15 mouse cellular contexts compared by ENCODE assay signal in the genomic region with DNA sequence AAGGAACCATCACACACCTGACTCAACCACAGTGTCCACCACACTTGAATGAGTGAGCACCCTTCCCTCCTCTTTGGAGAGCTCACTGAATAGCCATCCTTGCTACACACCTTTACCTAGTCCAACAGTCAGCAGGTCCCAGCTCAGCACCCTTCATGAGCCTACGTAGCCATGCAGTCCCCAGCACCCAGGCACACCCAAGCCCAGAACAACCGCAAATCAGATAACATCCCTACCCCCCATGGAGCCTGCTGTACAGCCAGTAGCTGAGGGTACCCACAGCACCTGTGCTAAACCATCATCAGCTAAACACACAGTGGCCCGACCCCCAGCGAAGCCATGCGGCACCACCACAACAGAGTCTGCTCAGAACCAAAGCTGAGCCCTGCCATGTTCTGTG. TPM values are rescaled to one million over a fixed set of nuclear protein-coding genes. Genes with fewer than 3 reads are reported as not detected.
A peak's percentile ranks its signal among the peaks of the same experiment; 100 is the strongest.
DNase-seq lines count a peak whose midpoint lies in the region; ATAC-seq and TF ChIP-seq lines count a peak whose summit lies in the region.
"Had no signal": no experiment of that assay in that cellular context is flagged by ENCODE, and none has a peak within 500 bp of the region (broad histone marks: within the 10 kb centered on the region; RNA-seq: fewer than 3 reads in every experiment).

No protein-coding gene starts in this region.

- no peak for TF ChIP-seq EP300 in liver, embryonic 14.5 days (IDR thresholded peaks at IDR 0.05; ENCODE audit: low read depth)

- DNase-seq in hindbrain, embryonic 10.5 days (ENCODE audit: low spot score) = no peak
- DNase-seq in hindbrain, embryonic 14.5 days (ENCODE audit: low spot score) = no peak
- peak; percentile 61 for DNase-seq in T-cell, adult 2 months (ENCODE audit: low spot score)
- no peak for DNase-seq in liver, embryonic 14.5 days (ENCODE audit: low read depth in 3 of 3, low spot score in 3 of 3)
- DNase-seq in thymus, postnatal 0 days (ENCODE audit: low spot score) = peak; percentile 78
- no peak for DNase-seq in kidney, postnatal 36 days
- DNase-seq: midbrain, embryonic 14.5 days; right cerebral cortex, postnatal 25 days had no signal

- 0 out of 2 replicates have a peak, but pooled peaks have one; percentile 1 for TF ChIP-seq CTCF in liver, embryonic 14.5 days (IDR thresholded peaks at IDR 0.05; ENCODE audit: low read depth)

- H3K36me3 ChIP-seq in hindbrain, embryonic 10.5 days = no peaks in the 10 kb centered on the region
- no peaks in the 10 kb centered on the region for H3K36me3 ChIP-seq in hindbrain, embryonic 14.5 days (replicated peaks; ENCODE audit: control insufficient read depth, insufficient read depth)
- H3K36me3 ChIP-seq in liver, embryonic 14.5 days (replicated peaks; ENCODE audit: control insufficient read depth, insufficient read depth, low read depth) = no peaks in the 10 kb centered on the region
- no peaks in the 10 kb centered on the region for H3K36me3 ChIP-seq in midbrain, embryonic 16.5 days (ENCODE audit: control insufficient read depth, insufficient read depth, low read length)
- H3K36me3 ChIP-seq: forebrain, embryonic 10.5 days; heart, embryonic 13.5 days had no signal

- H3K4me3 ChIP-seq in hindbrain, embryonic 10.5 days = no peak overlapping the region
- no peak overlapping the region for H3K4me3 ChIP-seq in hindbrain, embryonic 14.5 days (replicated peaks; ENCODE audit: low read length)
- no peak overlapping the region for H3K4me3 ChIP-seq in liver, embryonic 14.5 days (ENCODE audit: insufficient read depth in 1 of 2, low read depth in 2 of 2, low read length in 2 of 2)
- H3K4me3 ChIP-seq in midbrain, embryonic 16.5 days (ENCODE audit: low read depth, low read length) = no peak overlapping the region
- H3K4me3 ChIP-seq: forebrain, embryonic 10.5 days; heart, embryonic 13.5 days had no signal

- 96% methylated on average over 5 of the region's 5 CpGs for WGBS in hindbrain, embryonic 10.5 days
- WGBS in hindbrain, embryonic 14.5 days = 94% methylated on average over 5 of the region's 5 CpGs
- 51% methylated on average over 5 of the region's 5 CpGs for WGBS in liver, embryonic 14.5 days (ENCODE audit: insufficient replicate concordance)
- 90% methylated on average over 5 of the region's 5 CpGs for WGBS in midbrain, embryonic 16.5 days

- 0 out of 2 replicates have a peak overlapping the region, but pooled peaks have one; percentile 8 for H3K27ac ChIP-seq in hindbrain, embryonic 10.5 days
- H3K27ac ChIP-seq in hindbrain, embryonic 14.5 days = no peak overlapping the region
- H3K27ac ChIP-seq in liver, embryonic 14.5 days = peak overlapping the region; percentile 92
- H3K27ac ChIP-seq in midbrain, embryonic 16.5 days (ENCODE audit: low read length) = no peak overlapping the region
- H3K27ac ChIP-seq: forebrain, embryonic 10.5 days; heart, embryonic 13.5 days had no signal

- no peaks in the 10 kb centered on the region for H3K27me3 ChIP-seq in hindbrain, embryonic 10.5 days (ENCODE audit: insufficient read depth, poor library complexity, severe bottlenecking)
- H3K27me3 ChIP-seq in hindbrain, embryonic 14.5 days (ENCODE audit: control insufficient read depth, insufficient read depth, low read length) = no peaks in the 10 kb centered on the region
- H3K27me3 ChIP-seq in liver, embryonic 14.5 days (ENCODE audit: control insufficient read depth, insufficient read depth, low read length) = no peaks in the 10 kb centered on the region
- H3K27me3 ChIP-seq in midbrain, embryonic 16.5 days (ENCODE audit: control insufficient read depth, insufficient read depth, low read depth, low read length) = no peaks in the 10 kb centered on the region
- H3K27me3 ChIP-seq: heart, embryonic 13.5 days; Patski had no signal

- no peaks in the 10 kb centered on the region for H3K9me3 ChIP-seq in hindbrain, embryonic 10.5 days
- H3K9me3 ChIP-seq in hindbrain, embryonic 14.5 days (ENCODE audit: control insufficient read depth, low read length) = no peaks in the 10 kb centered on the region
- H3K9me3 ChIP-seq in liver, embryonic 14.5 days (ENCODE audit: control insufficient read depth, low read length) = no peaks in the 10 kb centered on the region
- H3K9me3 ChIP-seq in midbrain, embryonic 16.5 days (replicated peaks; ENCODE audit: control insufficient read depth, low read length, poor library complexity, severe bottlenecking) = no peaks in the 10 kb centered on the region
- H3K9me3 ChIP-seq: forebrain, embryonic 10.5 days; heart, embryonic 13.5 days had no signal

- ATAC-seq in hindbrain, embryonic 14.5 days (ENCODE audit: low FRiP score) = no peak
- ATAC-seq in liver, embryonic 14.5 days (ENCODE audit: insufficient read depth) = peak; percentile 75
- ATAC-seq in midbrain, embryonic 16.5 days = no peak
- no peak for ATAC-seq in cerebellum, adult (ENCODE audit: insufficient number of reproducible peaks, low FRiP score, low TSS enrichment)
- ATAC-seq: Patski had no signal

- H3K9ac ChIP-seq in hindbrain, embryonic 14.5 days = no peak overlapping the region
- peak overlapping the region; percentile 67 for H3K9ac ChIP-seq in liver, embryonic 14.5 days (replicated peaks)
- H3K9ac ChIP-seq in midbrain, embryonic 16.5 days (ENCODE audit: low read depth, low read length) = no peak overlapping the region
- H3K9ac ChIP-seq: heart, embryonic 13.5 days had no signal

- H3K4me2 ChIP-seq in hindbrain, embryonic 14.5 days (replicated peaks) = no peak overlapping the region
- peak overlapping the region; percentile 31 for H3K4me2 ChIP-seq in liver, embryonic 14.5 days (ENCODE audit: low read depth)
- H3K4me2 ChIP-seq in midbrain, embryonic 16.5 days (ENCODE audit: low read length) = no peak overlapping the region
- H3K4me2 ChIP-seq: heart, embryonic 13.5 days had no signal

- no peaks in the 10 kb centered on the region for H3K4me1 ChIP-seq in hindbrain, embryonic 10.5 days (replicated peaks)
- no peaks in the 10 kb centered on the region for H3K4me1 ChIP-seq in hindbrain, embryonic 14.5 days (replicated peaks; ENCODE audit: control insufficient read depth, insufficient read depth, low read length)
- peaks cover 43 to 75% of the 10 kb centered on the region in 2 experiments for H3K4me1 ChIP-seq in liver, embryonic 14.5 days (replicated peaks; ENCODE audit: control insufficient read depth in 2 of 2, insufficient read depth in 2 of 2, low read length in 1 of 2)
- H3K4me1 ChIP-seq in midbrain, embryonic 16.5 days (ENCODE audit: control insufficient read depth, insufficient read depth, low read length) = no peaks in the 10 kb centered on the region

RNA-seq across cellular contexts. Expression of gene Ifnar1, which starts 37.0 kb away (rescaled TPM):
- polyA plus RNA-seq in hindbrain, embryonic 10.5 days (2016; fragmentation: Nextera tagmentation; extraction: Ambion mirVana) = 49.8 and 50.5 TPM in 2 replicates
- polyA plus RNA-seq in hindbrain, embryonic 14.5 days (2014; fragmentation: Nextera tagmentation; extraction: Ambion mirVana) = 47.1 and 48.8 TPM in 2 replicates
- polyA plus RNA-seq in liver, embryonic 14.5 days (2012; rRNA removed) = 9.3 and 11.6 TPM in 2 replicates
- 15.4 and 16.2 TPM in 2 replicates for polyA plus RNA-seq in liver, embryonic 14.5 days (2014; fragmentation: Nextera tagmentation; extraction: Ambion mirVana)
- polyA plus RNA-seq in thymus, postnatal 0 days (2015; fragmentation: Nextera tagmentation; extraction: Ambion mirVana) = 30.2 and 40.9 TPM in 2 replicates
- polyA plus RNA-seq in midbrain, embryonic 16.5 days (2015; fragmentation: Nextera tagmentation; extraction: Ambion mirVana) = 48.0 and 51.7 TPM in 2 replicates

RNA-seq across cellular contexts. Expression of gene Il10rb, which starts 42.1 kb away (rescaled TPM):
- polyA plus RNA-seq in hindbrain, embryonic 10.5 days (2016; fragmentation: Nextera tagmentation; extraction: Ambion mirVana) = 7.1 and 8.6 TPM in 2 replicates
- 13.0 and 13.4 TPM in 2 replicates for polyA plus RNA-seq in hindbrain, embryonic 14.5 days (2014; fragmentation: Nextera tagmentation; extraction: Ambion mirVana)
- 12.4 and 12.7 TPM in 2 replicates for polyA plus RNA-seq in liver, embryonic 14.5 days (2012; rRNA removed)
- 24.9 and 28.7 TPM in 2 replicates for polyA plus RNA-seq in liver, embryonic 14.5 days (2014; fragmentation: Nextera tagmentation; extraction: Ambion mirVana)
- polyA plus RNA-seq in thymus, postnatal 0 days (2015; fragmentation: Nextera tagmentation; extraction: Ambion mirVana) = 42.7 and 44.1 TPM in 2 replicates
- polyA plus RNA-seq in midbrain, embryonic 16.5 days (2015; fragmentation: Nextera tagmentation; extraction: Ambion mirVana) = 10.4 and 11.1 TPM in 2 replicates

RNA-seq across cellular contexts. Expression of gene Gm21970, which starts 56.6 kb away (rescaled TPM):
- not detected in 2 replicates for polyA plus RNA-seq in hindbrain, embryonic 10.5 days (2016; fragmentation: Nextera tagmentation; extraction: Ambion mirVana)
- polyA plus RNA-seq in hindbrain, embryonic 14.5 days (2014; fragmentation: Nextera tagmentation; extraction: Ambion mirVana) = not detected in 2 replicates
- 0.04 and 0.14 TPM in 2 replicates for polyA plus RNA-seq in liver, embryonic 14.5 days (2012; rRNA removed)
- 0.67 TPM in 1 of 2 replicates, not detected in the other for polyA plus RNA-seq in liver, embryonic 14.5 days (2014; fragmentation: Nextera tagmentation; extraction: Ambion mirVana)
- polyA plus RNA-seq in thymus, postnatal 0 days (2015; fragmentation: Nextera tagmentation; extraction: Ambion mirVana) = not detected in 2 replicates
- not detected in 2 replicates for polyA plus RNA-seq in midbrain, embryonic 16.5 days (2015; fragmentation: Nextera tagmentation; extraction: Ambion mirVana)
- polyA plus RNA-seq: C2C12; forebrain, embryonic 10.5 days; heart, embryonic 13.5 days; midbrain, embryonic 14.5 days; stomach, embryonic 16.5 days had no signal

Comparison
In these comparisons a context has a peak if more than half of its experiments do, and no peak if none do; other contexts are left out.
1. H3K27ac ChIP-seq: peak in hindbrain, embryonic 10.5 days (single experiment) and liver, embryonic 14.5 days (single experiment); none in hindbrain, embryonic 14.5 days (single experiment) and midbrain, embryonic 16.5 days (single experiment).
2. DNase-seq: peak in T-cell, adult 2 months (single experiment) and thymus, postnatal 0 days (single experiment); none in hindbrain, embryonic 10.5 days (single experiment), hindbrain, embryonic 14.5 days (single experiment), liver, embryonic 14.5 days (0 of 3) and kidney, postnatal 36 days (0 of 2).